In the genomic region with DNA sequence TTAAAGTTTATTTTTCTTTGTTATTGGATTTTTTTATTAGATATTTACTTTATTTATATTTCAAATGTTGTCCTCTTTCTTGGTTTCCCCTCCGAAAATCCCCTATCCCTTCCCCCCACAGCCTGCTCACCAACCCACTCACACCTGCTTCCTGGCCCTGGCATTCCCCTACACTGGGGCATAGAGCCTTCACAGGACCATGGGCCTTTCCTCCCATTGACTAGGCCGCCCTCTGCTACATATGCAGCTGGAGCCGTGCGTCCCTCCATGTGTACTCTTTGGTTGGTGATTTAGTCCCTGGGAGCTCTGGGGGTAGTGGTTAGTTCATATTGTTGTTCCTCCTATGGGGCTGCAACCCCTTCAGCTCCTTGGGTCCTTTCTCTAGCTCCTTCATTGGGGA, we compare ENCODE assay signal across 11 mouse cellular contexts. TPM values are rescaled to one million over a fixed set of nuclear protein-coding genes. Genes with fewer than 3 reads are reported as not detected.
"Had no signal": no experiment of that assay in that cellular context is flagged by ENCODE, and none has a peak within 500 bp of the region (broad histone marks: within the 10 kb centered on the region; RNA-seq: fewer than 3 reads in every experiment).

No protein-coding gene starts in this region.

RNA-seq across cellular contexts. Expression of a gene that starts 14.4 kb away (rescaled TPM):
- polyA plus RNA-seq: midbrain, postnatal 0 days; neural tube, embryonic 14.5 days had no signal

RNA-seq across cellular contexts. Expression of a gene that starts 24.0 kb away (rescaled TPM):
- polyA plus RNA-seq: limb, embryonic 11.5 days; liver, embryonic 13.5 days; liver, embryonic 16.5 days; lung, embryonic 16.5 days; midbrain, embryonic 11.5 days; midbrain, embryonic 14.5 days; midbrain, postnatal 0 days; neural tube, embryonic 11.5 days; neural tube, embryonic 14.5 days; small intestine, adult 2 months; stomach, embryonic 16.5 days had no signal
